Mouse (Mus musculus) kidney, embryonic 15.5 days (tissue): Measurements from ENCODE around the gene 0610037L13Rik. TPM values are rescaled to one million over a fixed set of nuclear protein-coding genes. Genes with fewer than 3 reads are reported as not detected.

ENCODE experiments used
- ATAC-seq: fragments of 200-750 bp; cut with Nextera tagmentation; replicated peaks from 2 replicates; pipeline ENCODE4 v1.8.0; 2017; ENCODE audit warnings: moderate TSS enrichment; ENCODE audit not compliant: low FRiP score
- H3K27ac ChIP-seq: fragments of 300-500 bp; sonication (generic); 2 replicates; pipeline ENCODE4 v1.5.1; 2015; ENCODE audit warnings: mild to moderate bottlenecking, inconsistent platforms
- H3K27me3 ChIP-seq: fragments of 300-500 bp; sonication (generic); 2 replicates; pipeline ENCODE4 v1.6.1; 2015; ENCODE audit warnings: inconsistent platforms
- H3K36me3 ChIP-seq: fragments of 300-500 bp; sonication (generic); 2 replicates; pipeline ENCODE4 v1.6.1; 2015; ENCODE audit warnings: inconsistent platforms
- H3K4me1 ChIP-seq: fragments of 300-500 bp; sonication (generic); 2 replicates; pipeline ENCODE4 v1.6.1; 2015; ENCODE audit warnings: inconsistent platforms
- H3K4me2 ChIP-seq: fragments of 300-500 bp; sonication (generic); 2 replicates; pipeline ENCODE4 v1.6.1; 2015; ENCODE audit warnings: moderate library complexity, mild to moderate bottlenecking, inconsistent platforms
- H3K4me3 ChIP-seq: fragments of 300-500 bp; sonication (generic); replicated peaks from 2 replicates; pipeline ENCODE4 v1.5.1; 2015; ENCODE audit warnings: mild to moderate bottlenecking, inconsistent platforms
- H3K9ac ChIP-seq: fragments of 300-500 bp; sonication (generic); 2 replicates; pipeline ENCODE4 v1.6.1; 2015; ENCODE audit warnings: mild to moderate bottlenecking, inconsistent platforms
- H3K9me3 ChIP-seq: fragments of 300-500 bp; sonication (generic); replicated peaks from 2 replicates; pipeline ENCODE4 v1.6.1; 2016; ENCODE audit warnings: inconsistent platforms
- WGBS: fragments of 180-500 bp; shearing (Covaris S2); methylation state at CpG from one replicate; pipeline ENCODE4 v1.1.7; 2015; ENCODE audit warnings: mixed read lengths; 5-methylcytosine and 5-hydroxymethylcytosine counted together
- polyA plus RNA-seq: library from polyadenylated mRNA; unstranded; fragments of >200 nt; fragmentation: Nextera tagmentation; extraction: Ambion mirVana; gene quantifications from 2 replicates; pipeline ENCODE4 v1.2.1, GENCODE M21; 2015

0610037L13Rik gene
- polyA plus RNA-seq, 1 experiment from 2014 or later: 122 TPM

- 53% methylated on average over 4 of the region's 4 CpGs for WGBS
- Histone ChIP-seq H3K9me3 (no peaks in the 10 kb centered on the region), H3K4me1 (peaks cover 26% of the 10 kb centered on the region), H3K27ac (0 out of 2 replicates have a peak overlapping the region, but pooled peaks have one; percentile 2), H3K27me3 (no peaks in the 10 kb centered on the region), H3K36me3 (no peaks in the 10 kb centered on the region; the same call in 1 of the 2 replicates), H3K4me3 (peak overlapping the region; percentile 68), H3K4me2 (peak overlapping the region; percentile 69), H3K9ac (no peak overlapping the region)
- no peak for ATAC-seq
Measured at GRCm38 (mm10) chr4:107921952-107922351, 32.3 kb downstream of the 0610037L13Rik start.

DNA sequence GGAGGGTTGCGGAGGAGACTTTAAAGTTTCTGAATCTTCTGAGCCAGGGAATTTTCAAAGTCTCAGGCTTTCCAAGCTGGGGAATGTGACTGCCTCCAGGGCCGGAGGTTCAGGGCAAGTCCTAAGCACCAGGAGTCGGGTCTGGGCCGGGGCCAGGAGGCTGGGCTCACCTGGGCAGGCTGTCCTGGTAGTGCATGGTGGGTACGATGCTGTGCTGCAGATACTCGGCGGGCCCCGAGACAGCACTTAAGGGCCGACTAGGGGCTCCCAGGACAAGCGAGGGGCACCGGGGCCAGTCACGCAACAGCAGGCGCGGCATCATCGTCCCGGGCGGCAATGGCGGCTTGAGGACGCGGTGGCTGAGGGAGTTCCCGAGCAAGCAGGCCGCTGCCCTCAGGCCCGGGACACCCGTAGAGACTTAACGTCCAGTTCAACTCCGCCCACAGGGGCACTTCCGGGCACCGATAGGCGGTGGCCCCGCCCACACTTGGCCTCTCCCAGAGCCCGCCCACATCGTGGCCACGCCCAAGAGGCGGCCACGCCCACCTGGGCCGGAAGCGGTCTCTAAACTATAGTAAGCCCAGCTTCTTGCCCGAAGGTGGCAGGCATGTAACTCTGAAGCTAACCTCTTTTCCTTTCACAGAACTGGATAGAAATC lies 33.7 kb downstream of the 0610037L13Rik start, which contains the start of gene Cpt2:
Gene Cpt2, minus strand, starts transcription at position 466 of the 658 bp plus-strand sequence.
- Histone ChIP-seq H3K9ac (peak within 1 kb of the TSS; percentile 86), H3K27ac (peak within 1 kb of the TSS; percentile 90), H3K9me3 (no peaks in the 10 kb centered on the region), H3K4me3 (peak within 1 kb of the TSS; percentile 68), H3K4me2 (peak within 1 kb of the TSS; percentile 69), H3K4me1 (peaks cover 26% of the 10 kb centered on the region), H3K36me3 (no peaks in the 10 kb centered on the region; the same call in 1 of the 2 replicates), H3K27me3 (no peaks in the 10 kb centered on the region)
- peak; percentile 97 for ATAC-seq
- under 1% methylated on average over 38 of the region's 38 CpGs for WGBS

GRCm38 (mm10) chr4:107923803-107924194 lies 34.2 kb downstream of the 0610037L13Rik start:
- Histone ChIP-seq H3K4me3 (peak overlapping the region; percentile 68), H3K4me2 (peak overlapping the region; percentile 69), H3K9me3 (no peaks in the 10 kb centered on the region), H3K4me1 (peaks cover 26% of the 10 kb centered on the region), H3K27me3 (no peaks in the 10 kb centered on the region), H3K27ac (peak overlapping the region; percentile 90), H3K36me3 (no peaks in the 10 kb centered on the region; the same call in 1 of the 2 replicates), H3K9ac (no peak overlapping the region)
- ATAC-seq: peak; percentile 20; the same call in 1 of the 2 replicates
- 52% methylated on average over 7 of the region's 7 CpGs for WGBS

GRCm38 (mm10) chr4:107928269-107928668 lies 38.7 kb downstream of the 0610037L13Rik start:
- H3K9ac ChIP-seq: no peak overlapping the region
- H3K9me3 ChIP-seq: no peaks in the 10 kb centered on the region
- H3K27me3 ChIP-seq: no peaks in the 10 kb centered on the region
- no peaks in the 10 kb centered on the region for H3K36me3 ChIP-seq
- WGBS: 76% methylated on average over 2 of the region's 2 CpGs
- no peak for ATAC-seq
- H3K4me2 ChIP-seq: no peak overlapping the region
- no peaks in the 10 kb centered on the region for H3K4me1 ChIP-seq
- H3K4me3 ChIP-seq: no peak overlapping the region
- H3K27ac ChIP-seq: no peak overlapping the region

DNA sequence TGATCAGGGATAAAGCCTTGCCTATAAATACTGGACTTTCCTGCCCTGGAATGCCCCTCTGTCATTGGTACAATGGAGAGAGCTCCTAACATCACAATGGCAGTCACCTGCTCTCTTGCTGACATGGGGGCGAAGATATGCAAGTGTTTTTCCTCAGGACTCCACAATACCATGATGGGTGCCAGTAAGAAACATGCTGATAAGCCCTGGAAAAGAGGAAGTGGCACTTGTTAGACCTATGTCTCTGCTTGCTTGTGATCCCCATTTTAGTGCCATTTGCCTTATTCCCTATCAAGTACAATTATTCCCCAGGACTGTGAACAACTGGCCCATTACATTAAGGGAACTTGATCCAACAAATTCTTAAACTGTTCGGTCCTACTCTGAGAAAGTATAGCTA lies 39.1 kb downstream of the 0610037L13Rik start:
- no peaks in the 10 kb centered on the region for H3K4me1 ChIP-seq
- no peak overlapping the region for H3K4me3 ChIP-seq
- H3K9ac ChIP-seq: no peak overlapping the region
- H3K9me3 ChIP-seq: no peaks in the 10 kb centered on the region
- H3K36me3 ChIP-seq: no peaks in the 10 kb centered on the region
- H3K27ac ChIP-seq: no peak overlapping the region
- H3K27me3 ChIP-seq: no peaks in the 10 kb centered on the region
- H3K4me2 ChIP-seq: no peak overlapping the region
- 83% methylated on average over 2 of the region's 2 CpGs for WGBS
- ATAC-seq: no peak

GRCm38 (mm10) chr4:107931453-107931852 lies 41.8 kb downstream of the 0610037L13Rik start:
- Histone ChIP-seq H3K36me3 (no peaks in the 10 kb centered on the region), H3K9ac (no peak overlapping the region), H3K4me1 (no peaks in the 10 kb centered on the region), H3K9me3 (no peaks in the 10 kb centered on the region), H3K27me3 (no peaks in the 10 kb centered on the region), H3K27ac (no peak overlapping the region), H3K4me3 (no peak overlapping the region), H3K4me2 (no peak overlapping the region)
- WGBS: 81% methylated on average over 3 of the region's 3 CpGs
- ATAC-seq: no peak

DNA sequence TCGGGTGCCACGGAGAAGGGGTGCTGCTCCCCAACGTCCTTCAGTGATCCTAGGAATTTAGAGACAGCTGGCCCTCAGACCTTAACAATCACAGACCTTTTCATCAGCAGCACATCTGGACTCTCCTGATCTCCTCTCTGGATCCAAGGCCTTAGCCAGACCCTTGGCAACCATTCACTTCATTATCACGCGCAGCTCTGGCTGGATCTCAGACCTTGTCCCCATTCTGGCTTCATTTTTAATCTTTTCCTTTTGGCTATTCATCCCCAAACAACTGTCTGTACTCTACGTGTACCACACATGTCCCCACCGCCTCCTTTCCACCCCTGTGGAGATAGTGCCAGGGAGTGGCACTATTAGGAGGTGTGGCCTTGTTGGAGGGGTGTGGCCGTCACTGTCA lies 43.6 kb downstream of the 0610037L13Rik start:
- ATAC-seq: no peak
- H3K36me3 ChIP-seq: no peaks in the 10 kb centered on the region
- WGBS: 82% methylated on average over 8 of the region's 8 CpGs
- no peaks in the 10 kb centered on the region for H3K9me3 ChIP-seq
- H3K4me1 ChIP-seq: peaks cover 9% of the 10 kb centered on the region; the same call in 1 of the 2 replicates
- no peak overlapping the region for H3K27ac ChIP-seq
- no peaks in the 10 kb centered on the region for H3K27me3 ChIP-seq
- no peak overlapping the region for H3K9ac ChIP-seq
- no peak overlapping the region for H3K4me3 ChIP-seq
- H3K4me2 ChIP-seq: no peak overlapping the region

GRCm38 (mm10) chr4:107935254-107935653 lies 45.6 kb downstream of the 0610037L13Rik start:
- Histone ChIP-seq H3K4me1 (peaks cover 12% of the 10 kb centered on the region; the same call in 1 of the 2 replicates), H3K4me3 (no peak overlapping the region), H3K9me3 (no peaks in the 10 kb centered on the region), H3K27me3 (no peaks in the 10 kb centered on the region), H3K4me2 (no peak overlapping the region), H3K9ac (no peak overlapping the region), H3K36me3 (no peaks in the 10 kb centered on the region), H3K27ac (no peak overlapping the region)
- no peak for ATAC-seq
- WGBS: 40% methylated on average over 3 of the region's 3 CpGs

DNA sequence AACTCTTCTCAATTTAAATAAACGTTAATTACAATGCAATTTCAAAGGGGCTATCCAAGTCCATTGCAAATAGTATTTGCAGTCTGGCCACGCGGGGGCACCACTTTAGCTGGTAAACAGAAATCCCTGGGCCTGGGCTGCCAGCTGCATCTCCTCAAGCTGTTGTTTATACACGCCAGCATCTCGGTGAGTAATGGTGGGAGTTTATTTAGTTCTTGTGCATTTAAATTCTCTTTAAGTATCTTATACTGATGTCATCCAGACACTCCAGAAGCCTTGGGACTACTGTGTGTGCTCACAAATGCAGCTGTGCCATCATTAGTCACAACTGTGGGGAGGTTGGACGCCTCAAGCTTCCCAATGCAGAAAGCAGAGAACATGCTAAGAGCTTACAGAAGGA lies 47.7 kb downstream of the 0610037L13Rik start:
- no peaks in the 10 kb centered on the region for H3K27me3 ChIP-seq
- peak; percentile 73; the same call in 1 of the 2 replicates for ATAC-seq
- H3K4me1 ChIP-seq: peaks cover 12% of the 10 kb centered on the region; the same call in 1 of the 2 replicates
- H3K4me2 ChIP-seq: no peak overlapping the region
- H3K36me3 ChIP-seq: no peaks in the 10 kb centered on the region
- no peaks in the 10 kb centered on the region for H3K9me3 ChIP-seq
- H3K27ac ChIP-seq: peak overlapping the region; percentile 71
- H3K4me3 ChIP-seq: no peak overlapping the region
- no peak overlapping the region for H3K9ac ChIP-seq
- 17% methylated on average over 6 of the region's 6 CpGs for WGBS

DNA sequence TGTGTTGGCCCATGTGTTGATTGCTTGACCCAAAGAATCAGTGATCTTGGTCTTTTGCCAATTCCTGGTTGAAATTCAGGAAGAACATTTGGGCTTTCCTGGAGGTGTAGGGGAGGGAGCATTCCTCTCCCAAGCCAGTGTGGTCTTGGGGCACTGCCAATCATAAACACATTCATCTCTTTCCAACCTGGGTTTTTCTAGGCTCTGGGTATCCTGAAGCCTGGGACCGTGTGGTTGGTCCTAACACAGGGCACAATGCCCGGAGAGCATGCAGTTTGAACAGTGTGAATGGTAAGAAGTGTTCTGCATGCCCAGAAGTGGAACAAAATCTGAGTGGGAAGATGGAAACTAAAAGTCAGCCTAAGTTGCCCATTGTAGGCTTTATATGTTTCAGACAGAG lies 48.5 kb downstream of the 0610037L13Rik start:
- WGBS: 84% methylated on average over 2 of the region's 2 CpGs
- H3K27me3 ChIP-seq: no peaks in the 10 kb centered on the region
- H3K36me3 ChIP-seq: no peaks in the 10 kb centered on the region
- no peak overlapping the region for H3K9ac ChIP-seq
- peaks cover 12% of the 10 kb centered on the region; the same call in 1 of the 2 replicates for H3K4me1 ChIP-seq
- H3K9me3 ChIP-seq: no peaks in the 10 kb centered on the region
- no peak for ATAC-seq
- H3K4me3 ChIP-seq: no peak overlapping the region
- peak overlapping the region; percentile 71 for H3K27ac ChIP-seq
- no peak overlapping the region for H3K4me2 ChIP-seq

DNA sequence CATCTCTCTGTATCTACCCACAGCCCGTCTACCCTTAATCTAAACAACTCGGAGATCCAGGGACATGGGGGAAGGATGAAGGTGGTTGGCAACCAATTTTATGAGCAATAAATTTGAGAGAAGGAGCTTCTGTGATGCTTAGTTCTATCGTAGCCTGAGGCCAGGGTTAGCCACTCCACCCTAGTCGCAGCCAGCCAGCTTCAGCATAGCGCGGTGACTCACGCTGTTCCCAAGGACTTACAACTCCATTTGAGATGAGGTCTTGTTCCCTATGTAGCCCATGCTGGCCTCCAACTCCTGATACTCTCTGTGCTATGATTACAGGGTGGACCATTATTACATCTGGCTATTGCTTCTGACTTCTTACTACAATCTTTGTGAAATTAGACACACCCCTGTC lies 53.1 kb downstream of the 0610037L13Rik start:
- Histone ChIP-seq H3K36me3 (no peaks in the 10 kb centered on the region), H3K27me3 (no peaks in the 10 kb centered on the region), H3K9me3 (no peaks in the 10 kb centered on the region), H3K4me2 (no peak overlapping the region), H3K27ac (no peak overlapping the region), H3K9ac (no peak overlapping the region), H3K4me3 (no peak overlapping the region), H3K4me1 (peaks cover 7% of the 10 kb centered on the region; the same call in 1 of the 2 replicates)
- WGBS: 87% methylated on average over 7 of the region's 7 CpGs
- ATAC-seq: no peak

GRCm38 (mm10) chr4:107944141-107944540 lies 54.5 kb downstream of the 0610037L13Rik start:
- no peaks in the 10 kb centered on the region for H3K36me3 ChIP-seq
- ATAC-seq: no peak
- no peaks in the 10 kb centered on the region for H3K27me3 ChIP-seq
- H3K9ac ChIP-seq: no peak overlapping the region
- WGBS: 96% methylated on average over 2 of the region's 2 CpGs
- no peak overlapping the region for H3K27ac ChIP-seq
- no peak overlapping the region for H3K4me2 ChIP-seq
- H3K4me1 ChIP-seq: no peaks in the 10 kb centered on the region
- H3K9me3 ChIP-seq: no peaks in the 10 kb centered on the region
- no peak overlapping the region for H3K4me3 ChIP-seq
